Comparison of ENCODE assay signal across 9 mouse cellular contexts in the genomic region with DNA sequence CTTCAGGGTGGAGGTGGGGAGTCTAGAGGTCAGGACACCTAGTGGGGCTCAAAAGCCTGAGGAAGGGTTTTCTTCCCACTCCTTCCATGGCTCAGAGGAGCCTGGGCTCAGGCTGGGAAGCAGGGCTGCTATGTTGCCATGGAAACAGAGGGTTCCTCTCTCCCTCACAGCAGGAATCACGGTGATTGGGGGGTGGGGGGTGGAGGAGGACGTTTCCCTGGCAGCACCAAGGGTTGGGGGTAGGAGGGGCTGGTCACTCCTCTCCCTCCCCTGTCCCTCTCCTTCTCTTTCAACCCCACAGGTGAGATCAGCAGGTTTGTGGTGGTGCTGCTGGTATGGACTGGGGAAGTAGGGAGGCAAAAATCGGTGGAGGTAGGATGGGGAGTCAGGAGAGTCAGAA. TPM values are rescaled to one million over a fixed set of nuclear protein-coding genes. Genes with fewer than 3 reads are reported as not detected.
A peak's percentile ranks its signal among the peaks of the same experiment; 100 is the strongest.
DNase-seq lines count a peak whose midpoint lies in the region; ATAC-seq lines count a peak whose summit lies in the region.
"Had no signal": no experiment of that assay in that cellular context is flagged by ENCODE, and none has a peak within 500 bp of the region (broad histone marks: within the 10 kb centered on the region; RNA-seq: fewer than 3 reads in every experiment).

No protein-coding gene starts in this region.

- no peak overlapping the region for H3K4me2 ChIP-seq in embryonic facial prominence, embryonic 11.5 days (ENCODE audit: low read depth, low read length)
- H3K4me2 ChIP-seq in hindbrain, embryonic 13.5 days = peak overlapping the region; percentile 32; the same call in 1 of the 2 replicates
- H3K4me2 ChIP-seq in midbrain, embryonic 11.5 days = no peak overlapping the region

- no peaks in the 10 kb centered on the region for H3K36me3 ChIP-seq in embryonic facial prominence, embryonic 11.5 days (replicated peaks; ENCODE audit: control insufficient read depth, insufficient read depth, low read depth, low read length)
- no peaks in the 10 kb centered on the region for H3K36me3 ChIP-seq in hindbrain, embryonic 13.5 days
- H3K36me3 ChIP-seq in midbrain, embryonic 11.5 days (ENCODE audit: control insufficient read depth, insufficient read depth, low read length) = no peaks in the 10 kb centered on the region

- no peak overlapping the region for H3K4me3 ChIP-seq in embryonic facial prominence, embryonic 11.5 days (ENCODE audit: low read depth, low read length)
- no peak overlapping the region for H3K4me3 ChIP-seq in hindbrain, embryonic 13.5 days
- no peak overlapping the region for H3K4me3 ChIP-seq in midbrain, embryonic 11.5 days (ENCODE audit: low read depth, low read length)

- no peaks in the 10 kb centered on the region for H3K9me3 ChIP-seq in embryonic facial prominence, embryonic 11.5 days (replicated peaks; ENCODE audit: control insufficient read depth, low read length)
- H3K9me3 ChIP-seq in hindbrain, embryonic 13.5 days = no peaks in the 10 kb centered on the region
- H3K9me3 ChIP-seq in midbrain, embryonic 11.5 days (ENCODE audit: control insufficient read depth, low read length) = no peaks in the 10 kb centered on the region

- no peaks in the 10 kb centered on the region for H3K4me1 ChIP-seq in embryonic facial prominence, embryonic 11.5 days (ENCODE audit: control insufficient read depth, insufficient read depth, low read length)
- peaks cover 41% of the 10 kb centered on the region for H3K4me1 ChIP-seq in hindbrain, embryonic 13.5 days (replicated peaks)
- H3K4me1 ChIP-seq in midbrain, embryonic 11.5 days (ENCODE audit: control insufficient read depth, insufficient read depth, low read length) = peaks cover 25% of the 10 kb centered on the region

- no peaks in the 10 kb centered on the region for H3K27me3 ChIP-seq in embryonic facial prominence, embryonic 11.5 days (ENCODE audit: control insufficient read depth, insufficient read depth, low read length)
- H3K27me3 ChIP-seq in hindbrain, embryonic 13.5 days = peaks cover 15% of the 10 kb centered on the region
- H3K27me3 ChIP-seq in midbrain, embryonic 11.5 days (ENCODE audit: control insufficient read depth, insufficient read depth, low read length) = no peaks in the 10 kb centered on the region

- peak; percentile 54 for DNase-seq in embryonic facial prominence, embryonic 11.5 days (ENCODE audit: low spot score)
- DNase-seq in midbrain, embryonic 11.5 days (ENCODE audit: low spot score, missing footprints) = peak; percentile 79
- peak; percentile 47 for DNase-seq in right cerebral cortex, postnatal 25 days
- DNase-seq in heart, postnatal 4 days = no peak
- no peak for DNase-seq in ovary, postnatal 36 days (ENCODE audit: low spot score)
- no peak for DNase-seq in adrenal gland, postnatal 25 days
- DNase-seq: lung, adult 2 months; thymus, postnatal 4 days had no signal

- no peak; the same call in 1 of the 2 replicates for ATAC-seq in embryonic facial prominence, embryonic 11.5 days (replicated peaks; ENCODE audit: insufficient number of reproducible peaks, low FRiP score, low TSS enrichment, low read depth)
- peak; percentile 66 for ATAC-seq in hindbrain, embryonic 13.5 days (ENCODE audit: low FRiP score)
- peak; percentile 41 for ATAC-seq in midbrain, embryonic 11.5 days (ENCODE audit: low FRiP score)

- WGBS in embryonic facial prominence, embryonic 11.5 days = 0% methylated on average over 2 of the region's 3 CpGs
- WGBS in hindbrain, embryonic 13.5 days = 0% methylated on average over 3 of the region's 3 CpGs
- 0% methylated on average over 3 of the region's 3 CpGs for WGBS in midbrain, embryonic 11.5 days

- no peak overlapping the region for H3K27ac ChIP-seq in embryonic facial prominence, embryonic 11.5 days (replicated peaks; ENCODE audit: low read depth, low read length)
- peak overlapping the region; percentile 60; the same call in 1 of the 2 replicates for H3K27ac ChIP-seq in hindbrain, embryonic 13.5 days
- no peak overlapping the region for H3K27ac ChIP-seq in midbrain, embryonic 11.5 days (ENCODE audit: low read depth, low read length)

- no peak overlapping the region for H3K9ac ChIP-seq in embryonic facial prominence, embryonic 11.5 days (replicated peaks; ENCODE audit: low read length)
- H3K9ac ChIP-seq in hindbrain, embryonic 13.5 days = peak overlapping the region; percentile 19; the same call in 1 of the 2 replicates
- H3K9ac ChIP-seq in midbrain, embryonic 11.5 days (ENCODE audit: low read length) = no peak overlapping the region

RNA-seq across cellular contexts. Expression of a gene that starts 40.4 kb away (rescaled TPM):
- polyA plus RNA-seq in embryonic facial prominence, embryonic 11.5 days (2014; fragmentation: Nextera tagmentation; extraction: Ambion mirVana) = 27.2 and 31.4 TPM in 2 replicates
- polyA plus RNA-seq in hindbrain, embryonic 13.5 days (2015; fragmentation: Nextera tagmentation; extraction: Ambion mirVana) = 84.7 and 85.7 TPM in 2 replicates
- 41.1 and 44.8 TPM in 2 replicates for polyA plus RNA-seq in midbrain, embryonic 11.5 days (2014; fragmentation: Nextera tagmentation; extraction: Ambion mirVana)
- 100 to 1,000 TPM; 104 to 106 TPM for total RNA-seq in heart, postnatal 4 days (2021)
- total RNA-seq in adrenal gland, postnatal 25 days (2021) = 41.2 and 47.5 TPM in 2 replicates

Comparison
In these comparisons a context has a peak if more than half of its experiments do, and no peak if none do; other contexts are left out.
1. DNase-seq: peak in embryonic facial prominence, embryonic 11.5 days (single experiment), midbrain, embryonic 11.5 days (single experiment) and right cerebral cortex, postnatal 25 days (single experiment); none in heart, postnatal 4 days (single experiment), ovary, postnatal 36 days (single experiment) and adrenal gland, postnatal 25 days (single experiment).